Mouse (Mus musculus) cerebellum, adult 2 months (tissue): Measurements from ENCODE around the gene Cacng8.

Source experiments
- CTCF ChIP-seq: fragments of 200-500 bp; IDR thresholded peaks from 2 replicates; pipeline ENCODE4 v1.5.1; 2011; ENCODE audit warnings: low read depth, mild to moderate bottlenecking, control low read depth, low read length, moderate library complexity, borderline replicate concordance; ENCODE audit not compliant: insufficient read depth
- POLR2A ChIP-seq: fragments of 200-500 bp; IDR thresholded peaks from 2 replicates; pipeline ENCODE4 v1.6.1; 2011; ENCODE audit warnings: low read length, control low read depth, borderline replicate concordance; ENCODE audit not compliant: insufficient read depth

DNA sequence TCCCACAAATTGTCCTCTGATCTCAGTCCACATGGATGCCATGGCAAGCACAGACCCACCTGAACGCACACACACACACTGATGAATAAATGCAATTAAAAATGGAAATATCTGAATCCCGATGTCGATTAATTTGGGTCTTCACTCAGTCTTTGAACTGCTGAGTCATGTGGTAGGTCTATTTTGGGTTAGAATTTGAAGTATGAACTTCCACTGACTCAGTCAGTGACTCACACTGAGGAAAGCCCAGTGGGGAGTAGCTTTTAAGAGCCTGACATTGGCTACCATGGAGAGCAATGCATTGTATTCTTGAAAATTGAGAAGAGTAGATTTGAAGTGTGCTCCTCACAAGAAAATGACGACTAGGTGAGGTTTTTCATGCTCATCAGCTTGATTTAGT, 56.5 kb downstream of the Cacng8 start:
- TF ChIP-seq CTCF (no peak), POLR2A (no peak)
